Mouse (Mus musculus) lung, postnatal 25 days (tissue): ENCODE measurements around the gene Bfsp2.

Experiments used
- DNase-seq: peaks from one replicate; pipeline ENCODE4 v3.0.0; 2022; ENCODE audit warnings: low spot score

Gene Bfsp2

GRCm38 (mm10) chr9:103383576-103383975 is 96.6 kb downstream of the Bfsp2 start:
- no peak for DNase-seq

- DNase-seq = no peak
Observed at GRCm38 (mm10) chr9:103382989-103383388, 97.2 kb downstream of the Bfsp2 start.

GRCm38 (mm10) chr9:103380566-103380965 is 99.7 kb downstream of the Bfsp2 start:
- DNase-seq = no peak

DNA sequence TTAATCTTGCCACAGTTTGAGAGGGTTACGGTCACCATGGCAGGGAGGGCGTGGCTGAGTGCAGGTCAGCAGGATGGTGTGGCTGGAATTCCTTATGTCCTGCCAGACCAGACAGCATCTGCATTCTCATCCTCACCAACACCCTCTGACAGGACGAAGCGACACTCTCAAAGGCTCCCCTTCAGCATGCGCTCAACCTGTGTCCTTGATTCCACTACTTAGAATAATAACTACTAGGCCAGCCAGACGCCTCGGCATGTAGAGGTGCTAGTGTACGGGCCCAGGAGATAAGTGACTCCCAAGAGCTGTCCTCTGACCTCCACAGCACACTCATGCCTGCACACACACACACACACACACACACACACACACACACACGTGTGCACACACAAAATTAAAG is 101.0 kb downstream of the Bfsp2 start:
- DNase-seq = no peak

- no peak for DNase-seq
Observed at GRCm38 (mm10) chr9:103378686-103379085, 101.5 kb downstream of the Bfsp2 start.

- DNase-seq = no peak
Observed at GRCm38 (mm10) chr9:103376346-103377320, 103.6 kb downstream of the Bfsp2 start.
